Mouse (Mus musculus) lung, postnatal 0 days (tissue): Measurements from ENCODE around the gene Vmn1r8.

Source experiments
- CTCF ChIP-seq: IDR thresholded peaks from 2 replicates; pipeline ENCODE4 v1.5.1; 2016; ENCODE audit warnings: antibody characterized with exemption, mild to moderate bottlenecking
- EP300 ChIP-seq: IDR thresholded peaks from 2 replicates; pipeline ENCODE4 v1.6.1; 2016; ENCODE audit warnings: antibody characterized with exemption, mild to moderate bottlenecking, control low read depth

DNA sequence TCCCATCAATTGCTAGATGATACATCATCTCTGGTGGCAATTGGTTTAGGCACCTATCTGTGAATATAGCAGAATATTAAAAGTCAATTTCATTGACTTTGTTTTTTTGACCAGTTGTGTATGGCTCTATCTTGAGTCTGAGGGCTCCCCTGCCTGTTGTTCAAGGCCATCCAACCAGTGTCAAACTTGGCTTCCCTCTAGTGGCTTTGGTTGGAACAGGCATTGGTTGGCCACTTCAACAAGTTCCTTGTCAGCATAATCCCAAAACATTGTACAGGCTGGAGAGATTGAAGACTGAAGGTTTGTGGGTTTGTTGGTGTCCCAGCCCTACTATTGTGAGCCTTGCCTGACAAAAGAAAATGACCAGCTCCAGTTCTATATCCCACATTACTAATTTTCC lies 31.6 kb downstream of the Vmn1r8 start:
- TF ChIP-seq CTCF (0 out of 2 replicates have a peak, but pooled peaks have one; percentile 13), EP300 (no peak)
